Comparison of ENCODE assay signal across 12 mouse cellular contexts in genomic region chr2:26285804-26286203, GRCm38 (mm10). TPM values are rescaled to one million over a fixed set of nuclear protein-coding genes. Genes with fewer than 3 reads are reported as not detected.
A peak's percentile ranks its signal among the peaks of the same experiment; 100 is the strongest.
DNase-seq lines count a peak whose midpoint lies in the region; ATAC-seq lines count a peak whose summit lies in the region.
"Had no signal": no experiment of that assay in that cellular context is flagged by ENCODE, and none has a peak within 500 bp of the region (broad histone marks: within the 10 kb centered on the region; RNA-seq: fewer than 3 reads in every experiment).

No protein-coding gene starts in this region.

- peak; percentile 53 for DNase-seq in forebrain, embryonic 14.5 days (ENCODE audit: low spot score)
- DNase-seq in layer of hippocampus, adult 11-12 months (ENCODE audit: low spot score): peak; percentile 24
- no peak for DNase-seq in layer of hippocampus, postnatal 14 days (ENCODE audit: low spot score in 2 of 2)
- peak; percentile 74 for DNase-seq in MN1 (ENCODE audit: low spot score)
- no peak for DNase-seq in ovary, adult 18-20 months (ENCODE audit: low spot score)
- no peak for DNase-seq in thymus, postnatal 36 days
- DNase-seq: retina, postnatal 1 day had no signal

- 0 out of 2 replicates have a peak, but pooled peaks cover 2% of the 10 kb centered on the region for H3K4me1 ChIP-seq in forebrain, embryonic 14.5 days (ENCODE audit: control insufficient read depth, insufficient read depth, low read length)
- peaks cover 5% of the 10 kb centered on the region for H3K4me1 ChIP-seq in forebrain, embryonic 16.5 days (replicated peaks; ENCODE audit: control insufficient read depth, insufficient read depth, low read length)
- peaks cover 4% of the 10 kb centered on the region; the same call in 1 of the 2 replicates for H3K4me1 ChIP-seq in hindbrain, embryonic 12.5 days

- H3K4me2 ChIP-seq in forebrain, embryonic 14.5 days (ENCODE audit: low read length): no peak overlapping the region
- H3K4me2 ChIP-seq in forebrain, embryonic 16.5 days (ENCODE audit: low read length): no peak overlapping the region
- no peak overlapping the region for H3K4me2 ChIP-seq in hindbrain, embryonic 12.5 days (replicated peaks)

- no peak overlapping the region for H3K9ac ChIP-seq in forebrain, embryonic 14.5 days (ENCODE audit: low read length)
- no peak overlapping the region for H3K9ac ChIP-seq in forebrain, embryonic 16.5 days (replicated peaks; ENCODE audit: low read depth, low read length)
- 0 out of 2 replicates have a peak overlapping the region, but pooled peaks have one; percentile 27 for H3K9ac ChIP-seq in hindbrain, embryonic 12.5 days

- 43% methylated on average over 7 of the region's 7 CpGs for WGBS in forebrain, embryonic 14.5 days
- 39% methylated on average over 7 of the region's 7 CpGs for WGBS in forebrain, embryonic 16.5 days
- WGBS in hindbrain, embryonic 12.5 days: 53% methylated on average over 7 of the region's 7 CpGs

- H3K27ac ChIP-seq in forebrain, embryonic 14.5 days (ENCODE audit: low read depth, low read length): no peak overlapping the region
- no peak overlapping the region for H3K27ac ChIP-seq in forebrain, embryonic 16.5 days (ENCODE audit: low read length)
- H3K27ac ChIP-seq in hindbrain, embryonic 12.5 days: peak overlapping the region; percentile 35; the same call in 1 of the 2 replicates
- H3K27ac ChIP-seq: kidney, postnatal 0 days had no signal

- no peaks in the 10 kb centered on the region for H3K27me3 ChIP-seq in forebrain, embryonic 14.5 days (replicated peaks; ENCODE audit: control insufficient read depth, insufficient read depth, low read length)
- H3K27me3 ChIP-seq in forebrain, embryonic 16.5 days (replicated peaks; ENCODE audit: control insufficient read depth, insufficient read depth, low read length): no peaks in the 10 kb centered on the region
- H3K27me3 ChIP-seq in hindbrain, embryonic 12.5 days: no peaks in the 10 kb centered on the region

- no peaks in the 10 kb centered on the region for H3K9me3 ChIP-seq in forebrain, embryonic 14.5 days (replicated peaks; ENCODE audit: control insufficient read depth, low read length)
- H3K9me3 ChIP-seq in forebrain, embryonic 16.5 days (ENCODE audit: control insufficient read depth, low read length): no peaks in the 10 kb centered on the region
- H3K9me3 ChIP-seq in hindbrain, embryonic 12.5 days (replicated peaks): no peaks in the 10 kb centered on the region

- no peak overlapping the region for H3K4me3 ChIP-seq in forebrain, embryonic 14.5 days (ENCODE audit: low read depth, low read length)
- no peak overlapping the region for H3K4me3 ChIP-seq in forebrain, embryonic 16.5 days (replicated peaks; ENCODE audit: low read length)
- no peak overlapping the region for H3K4me3 ChIP-seq in hindbrain, embryonic 12.5 days

- no peaks in the 10 kb centered on the region for H3K36me3 ChIP-seq in forebrain, embryonic 14.5 days (ENCODE audit: control insufficient read depth, insufficient read depth, low read length)
- no peaks in the 10 kb centered on the region for H3K36me3 ChIP-seq in forebrain, embryonic 16.5 days (ENCODE audit: control insufficient read depth, insufficient read depth)
- no peaks in the 10 kb centered on the region for H3K36me3 ChIP-seq in hindbrain, embryonic 12.5 days

- no peak for ATAC-seq in forebrain, embryonic 14.5 days
- no peak for ATAC-seq in forebrain, embryonic 16.5 days
- ATAC-seq in hindbrain, embryonic 12.5 days (ENCODE audit: low FRiP score): no peak

RNA-seq across cellular contexts. Expression of gene Ccdc187, which starts 8.6 kb away (rescaled TPM):
- polyA plus RNA-seq in forebrain, embryonic 14.5 days (2014; fragmentation: Nextera tagmentation; extraction: Ambion mirVana): 0.11 and 0.17 TPM in 2 replicates
- polyA plus RNA-seq in forebrain, embryonic 16.5 days (2015; fragmentation: Nextera tagmentation; extraction: Ambion mirVana): 0.15 and 0.24 TPM in 2 replicates
- total RNA-seq in layer of hippocampus, postnatal 14 days (2021): 1 to 10 TPM in 1 of 2 experiments, under 1 TPM in 1; 0.60 to 1.2 TPM
- 0.31 and 0.37 TPM in 2 replicates for polyA plus RNA-seq in hindbrain, embryonic 12.5 days (2016; fragmentation: Nextera tagmentation; extraction: Ambion mirVana)
- total RNA-seq: CH12.LX had no signal
- polyA plus RNA-seq: kidney, postnatal 0 days; limb, embryonic 11.5 days had no signal

RNA-seq across cellular contexts. Expression of gene Gpsm1, which starts 29.5 kb away (rescaled TPM):
- polyA plus RNA-seq in forebrain, embryonic 14.5 days (2014; fragmentation: Nextera tagmentation; extraction: Ambion mirVana): 56.0 and 63.6 TPM in 2 replicates
- polyA plus RNA-seq in forebrain, embryonic 16.5 days (2015; fragmentation: Nextera tagmentation; extraction: Ambion mirVana): 136 and 160 TPM in 2 replicates
- total RNA-seq in layer of hippocampus, postnatal 14 days (2021): 10 to 100 TPM; 48.4 to 57.6 TPM
- polyA plus RNA-seq in hindbrain, embryonic 12.5 days (2016; fragmentation: Nextera tagmentation; extraction: Ambion mirVana): 125 and 133 TPM in 2 replicates

RNA-seq across cellular contexts. Expression of gene Qsox2, which starts 48.5 kb away (rescaled TPM):
- 10.6 and 12.2 TPM in 2 replicates for polyA plus RNA-seq in forebrain, embryonic 14.5 days (2014; fragmentation: Nextera tagmentation; extraction: Ambion mirVana)
- polyA plus RNA-seq in forebrain, embryonic 16.5 days (2015; fragmentation: Nextera tagmentation; extraction: Ambion mirVana): 13.6 and 14.6 TPM in 2 replicates
- total RNA-seq in layer of hippocampus, postnatal 14 days (2021): 10 to 100 TPM; 20.8 to 21.8 TPM
- 19.6 and 20.3 TPM in 2 replicates for polyA plus RNA-seq in hindbrain, embryonic 12.5 days (2016; fragmentation: Nextera tagmentation; extraction: Ambion mirVana)

Comparison
In these comparisons a context has a peak if more than half of its experiments do, and no peak if none do; other contexts are left out.
1. DNase-seq: peak in forebrain, embryonic 14.5 days (single experiment), layer of hippocampus, adult 11-12 months (single experiment) and MN1 (single experiment); none in layer of hippocampus, postnatal 14 days (0 of 2), ovary, adult 18-20 months (single experiment) and thymus, postnatal 36 days (0 of 2).